25 mouse cellular contexts compared by ENCODE assay signal in the genomic region with DNA sequence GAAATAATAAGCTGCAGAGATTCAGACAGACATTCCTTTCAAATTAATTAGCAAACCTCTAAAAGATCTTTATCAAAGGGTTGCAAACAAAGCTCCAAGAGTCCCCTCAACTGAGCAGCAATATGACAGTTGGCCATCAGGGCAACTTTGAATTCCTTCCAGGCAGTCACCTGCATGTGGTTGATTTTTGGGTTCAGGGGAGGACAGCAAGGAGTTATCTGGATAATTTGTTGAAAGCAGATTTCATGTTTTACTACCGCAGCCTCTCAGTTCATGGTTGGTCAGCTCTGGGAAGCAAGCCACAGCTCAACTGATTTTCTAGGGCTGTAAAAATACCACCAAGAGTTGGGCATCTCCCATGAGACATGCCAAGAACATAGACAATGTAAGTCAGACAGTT.
DNase-seq lines count a peak whose midpoint lies in the region; ATAC-seq lines count a peak whose summit lies in the region.
"Had no signal": no experiment of that assay in that cellular context is flagged by ENCODE, and none has a peak within 500 bp of the region (broad histone marks: within the 10 kb centered on the region; RNA-seq: fewer than 3 reads in every experiment).

No protein-coding gene starts in this region.

- H3K4me3 ChIP-seq in heart, embryonic 15.5 days: no peak overlapping the region
- H3K4me3 ChIP-seq: limb, embryonic 15.5 days; liver, embryonic 15.5 days; midbrain, embryonic 10.5 days; myocyte; neural tube, embryonic 13.5 days had no signal

- H3K9ac ChIP-seq in heart, embryonic 15.5 days: no peak overlapping the region
- H3K9ac ChIP-seq: hindbrain, embryonic 14.5 days; limb, embryonic 15.5 days; liver, embryonic 15.5 days; neural tube, embryonic 13.5 days had no signal

- H3K4me2 ChIP-seq in heart, embryonic 15.5 days: no peak overlapping the region
- H3K4me2 ChIP-seq: hindbrain, embryonic 14.5 days; limb, embryonic 15.5 days; liver, embryonic 15.5 days; neural tube, embryonic 13.5 days had no signal

- DNase-seq in heart, adult 11 months: no peak
- peak; percentile 49 for DNase-seq in brain, adult 2 months (ENCODE audit: low read depth, low spot score)
- DNase-seq in cerebellum, adult 9-10 months: peak; percentile 58
- no peak for DNase-seq in kidney, postnatal 25 days
- no peak for DNase-seq in adrenal gland, adult 18-20 months (ENCODE audit: low spot score in 2 of 2)
- no peak for DNase-seq in gastrocnemius, postnatal 36 days
- DNase-seq: adrenal gland, postnatal 36 days; gastrocnemius, postnatal 25 days; kidney, adult 2 months; left cerebral cortex, postnatal 4 days; retina, postnatal 1 day; right cerebral cortex, postnatal 25 days had no signal

- no peaks in the 10 kb centered on the region for H3K27me3 ChIP-seq in heart, embryonic 15.5 days
- H3K27me3 ChIP-seq: CH12.LX; liver, embryonic 15.5 days; neural tube, embryonic 13.5 days had no signal

- H3K9me3 ChIP-seq in heart, embryonic 15.5 days (replicated peaks): no peaks in the 10 kb centered on the region
- H3K9me3 ChIP-seq: G1E; limb, embryonic 15.5 days; liver, embryonic 15.5 days; midbrain, embryonic 10.5 days; neural tube, embryonic 13.5 days had no signal

- intact Hi-C loops in gastrocnemius, postnatal 36 days (cut with DNase I): no loop called here

- 67% methylated on average over 1 of the region's 1 CpGs for WGBS in heart, embryonic 15.5 days

- peaks cover 15% of the 10 kb centered on the region for H3K4me1 ChIP-seq in heart, embryonic 15.5 days (replicated peaks)
- H3K4me1 ChIP-seq: limb, embryonic 15.5 days; liver, embryonic 15.5 days; midbrain, embryonic 10.5 days had no signal

- no peak for ATAC-seq in heart, embryonic 15.5 days (replicated peaks; ENCODE audit: insufficient number of reproducible peaks, insufficient read depth, low FRiP score, low read depth)
- ATAC-seq: inflammation-experienced regulatory T-cells, adult 6 months; midbrain, embryonic 16.5 days had no signal

- 0 out of 2 replicates have a peak overlapping the region, but pooled peaks have one; percentile 58 for H3K27ac ChIP-seq in heart, embryonic 15.5 days
- H3K27ac ChIP-seq: hindbrain, embryonic 14.5 days; kidney, postnatal 0 days; limb, embryonic 15.5 days; liver, embryonic 15.5 days; macrophage; midbrain, embryonic 10.5 days; neural tube, embryonic 13.5 days had no signal

- H3K36me3 ChIP-seq in heart, embryonic 15.5 days: no peaks in the 10 kb centered on the region
- H3K36me3 ChIP-seq: G1E; limb, embryonic 15.5 days; liver, embryonic 15.5 days; midbrain, embryonic 10.5 days; neural tube, embryonic 13.5 days had no signal

Comparison
In these comparisons a context has a peak if more than half of its experiments do, and no peak if none do; other contexts are left out.
1. DNase-seq: peak in brain, adult 2 months (single experiment) and cerebellum, adult 9-10 months (single experiment); none in heart, adult 11 months (single experiment), kidney, postnatal 25 days (0 of 2), adrenal gland, adult 18-20 months (0 of 2) and gastrocnemius, postnatal 36 days (0 of 2).